Mouse (Mus musculus): ENCODE data around the gene Map4k3.

Gene Map4k3

GRCm38 (mm10) chr17:80678190-80678589, 50.1 kb downstream of the Map4k3 start:
- DNase-seq, result no peak

- no peak for DNase-seq
Observed at GRCm38 (mm10) chr17:80676859-80677535, 51.3 kb downstream of the Map4k3 start.

GRCm38 (mm10) chr17:80676211-80676610, 52.1 kb downstream of the Map4k3 start:
- no peak for DNase-seq

GRCm38 (mm10) chr17:80670395-80670794, 57.9 kb downstream of the Map4k3 start:
- no peak for DNase-seq

- DNase-seq, result no peak
Observed at GRCm38 (mm10) chr17:80663623-80664022, 64.7 kb downstream of the Map4k3 start.

GRCm38 (mm10) chr17:80662836-80663620, 65.3 kb downstream of the Map4k3 start:
- no peak for DNase-seq

GRCm38 (mm10) chr17:80661896-80662295, 66.4 kb downstream of the Map4k3 start:
- no peak for DNase-seq

GRCm38 (mm10) chr17:80660707-80661380, 67.4 kb downstream of the Map4k3 start:
- peak; percentile 48 for DNase-seq

- peak; percentile 86 for DNase-seq
Observed at GRCm38 (mm10) chr17:80660234-80660633, 68.1 kb downstream of the Map4k3 start.

- DNase-seq, result no peak
Observed at GRCm38 (mm10) chr17:80659821-80660220, 68.5 kb downstream of the Map4k3 start.

- DNase-seq, result no peak
Observed at GRCm38 (mm10) chr17:80654323-80654722, 74.0 kb downstream of the Map4k3 start.

GRCm38 (mm10) chr17:80652740-80653139, 75.5 kb downstream of the Map4k3 start:
- no peak for DNase-seq

GRCm38 (mm10) chr17:80646843-80647242, 81.4 kb downstream of the Map4k3 start:
- DNase-seq, result no peak

- DNase-seq, result no peak
Observed at GRCm38 (mm10) chr17:80646131-80646530, 82.2 kb downstream of the Map4k3 start.

- DNase-seq, result no peak
Observed at GRCm38 (mm10) chr17:80645694-80646034, 82.6 kb downstream of the Map4k3 start.

- no peak for DNase-seq
Observed at GRCm38 (mm10) chr17:80644983-80645693, 83.1 kb downstream of the Map4k3 start.

- DNase-seq, result no peak
Observed at GRCm38 (mm10) chr17:80644567-80644966, 83.7 kb downstream of the Map4k3 start.

- DNase-seq, result no peak
Observed at GRCm38 (mm10) chr17:80638121-80638520, 90.2 kb downstream of the Map4k3 start.

GRCm38 (mm10) chr17:80635794-80636193, 92.5 kb downstream of the Map4k3 start:
- no peak for DNase-seq

- DNase-seq, result no peak
Observed at GRCm38 (mm10) chr17:80632846-80633245, 95.4 kb downstream of the Map4k3 start.

- no peak for DNase-seq
Observed at GRCm38 (mm10) chr17:80632354-80632753, 95.9 kb downstream of the Map4k3 start.

- DNase-seq, result no peak
Observed at GRCm38 (mm10) chr17:80631028-80631427, 97.3 kb downstream of the Map4k3 start.

- DNase-seq, result no peak
Observed at GRCm38 (mm10) chr17:80624979-80625378, 103.3 kb downstream of the Map4k3 start.

All from cerebellum, adult 11-12 months (tissue).